Comparison of ENCODE assay signal across 22 mouse cellular contexts in the genomic region with DNA sequence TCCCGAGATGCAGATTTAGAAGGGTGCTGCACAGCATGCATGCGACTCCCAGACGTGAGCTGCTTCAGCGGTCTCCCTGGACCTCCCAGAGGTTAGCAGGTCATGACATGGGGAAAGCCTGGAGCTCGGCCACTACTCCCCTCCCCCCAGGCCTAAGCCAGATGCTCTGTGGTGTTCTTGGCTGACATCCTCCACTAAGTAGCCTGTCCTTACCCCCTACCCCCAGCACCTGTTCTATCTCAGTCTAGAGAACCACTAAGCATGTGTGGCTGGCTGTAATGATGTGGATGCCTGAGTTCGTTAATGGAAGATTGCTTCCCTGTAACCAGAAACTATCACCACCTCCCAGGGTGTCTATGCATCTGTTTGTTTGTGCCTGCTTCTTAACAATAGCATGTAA.
DNase-seq lines count a peak whose midpoint lies in the region; ATAC-seq and TF ChIP-seq lines count a peak whose summit lies in the region.
"Had no signal": no experiment of that assay in that cellular context is flagged by ENCODE, and none has a peak within 500 bp of the region (broad histone marks: within the 10 kb centered on the region; RNA-seq: fewer than 3 reads in every experiment).

No protein-coding gene starts in this region.

- no peak overlapping the region for H3K27ac ChIP-seq in hindbrain, embryonic 15.5 days (replicated peaks)
- H3K27ac ChIP-seq in hindbrain, embryonic 14.5 days, result no peak overlapping the region
- H3K27ac ChIP-seq in gastrocnemius, adult 2 months, result no peak overlapping the region
- H3K27ac ChIP-seq: embryonic facial prominence, embryonic 15.5 days; liver, embryonic 13.5 days; midbrain, embryonic 13.5 days had no signal

- intact Hi-C loops in left cerebral cortex, postnatal 4 days (cut with DNase I), result no loop called here
- intact Hi-C loops in left cerebral cortex, postnatal 14 days (cut with DNase I), result no loop called here
- intact Hi-C loops in gastrocnemius, adult 2 months (cut with DNase I), result no loop called here

- H3K9me3 ChIP-seq in hindbrain, embryonic 15.5 days, result no peaks in the 10 kb centered on the region
- no peaks in the 10 kb centered on the region for H3K9me3 ChIP-seq in hindbrain, embryonic 14.5 days (ENCODE audit: control insufficient read depth, low read length)
- H3K9me3 ChIP-seq: embryonic facial prominence, embryonic 15.5 days; liver, embryonic 13.5 days; midbrain, embryonic 13.5 days had no signal

- 0 out of 2 replicates have a peak, but pooled peaks have one; percentile 33 for ATAC-seq in hindbrain, embryonic 15.5 days (ENCODE audit: low FRiP score, low read depth)
- ATAC-seq in hindbrain, embryonic 14.5 days (ENCODE audit: low FRiP score), result no peak
- ATAC-seq: inflammation-experienced regulatory T-cells, adult 6 months; midbrain, embryonic 13.5 days had no signal

- DNase-seq in hindbrain, embryonic 14.5 days (ENCODE audit: low spot score), result no peak
- DNase-seq in left cerebral cortex, postnatal 4 days, result peak; percentile 41
- no peak for DNase-seq in left cerebral cortex, postnatal 14 days (ENCODE audit: low spot score in 2 of 2)
- peak; percentile 20 for DNase-seq in brain, embryonic 14.5 days (ENCODE audit: low read depth)
- DNase-seq in gastrocnemius, adult 2 months, result no peak
- no peak for DNase-seq in cerebellum, adult 9-10 months
- DNase-seq: adrenal gland, postnatal 10 days; B cell, adult 2 months; gastrocnemius, postnatal 25 days; heart, adult 18-20 months; kidney, adult 18-20 months; kidney, postnatal 14 days; liver, embryonic 13.5 days; lung, adult 2 months; right cerebral cortex, postnatal 25 days; spleen, adult 18-20 months; thymus, postnatal 14 days had no signal

- H3K4me2 ChIP-seq in hindbrain, embryonic 15.5 days, result no peak overlapping the region
- H3K4me2 ChIP-seq in hindbrain, embryonic 14.5 days (replicated peaks), result no peak overlapping the region
- H3K4me2 ChIP-seq: embryonic facial prominence, embryonic 15.5 days; liver, embryonic 13.5 days; midbrain, embryonic 13.5 days had no signal

- H3K27me3 ChIP-seq in hindbrain, embryonic 15.5 days, result no peaks in the 10 kb centered on the region
- H3K27me3 ChIP-seq in hindbrain, embryonic 14.5 days (ENCODE audit: control insufficient read depth, insufficient read depth, low read length), result no peaks in the 10 kb centered on the region
- H3K27me3 ChIP-seq: embryonic facial prominence, embryonic 15.5 days; liver, embryonic 13.5 days; midbrain, embryonic 13.5 days had no signal

- no peak overlapping the region for H3K4me3 ChIP-seq in hindbrain, embryonic 15.5 days
- H3K4me3 ChIP-seq in hindbrain, embryonic 14.5 days (replicated peaks; ENCODE audit: low read length), result no peak overlapping the region
- no peak overlapping the region for H3K4me3 ChIP-seq in gastrocnemius, adult 2 months
- H3K4me3 ChIP-seq: embryonic facial prominence, embryonic 15.5 days; liver, embryonic 13.5 days; midbrain, embryonic 13.5 days had no signal

- no peak for TF ChIP-seq POLR2A in brain, embryonic 14.5 days (IDR thresholded peaks at IDR 0.05; ENCODE audit: borderline replicate concordance, extremely low read depth, insufficient read depth, insufficient read length, poor library complexity, severe bottlenecking)

- peaks cover 32% of the 10 kb centered on the region for H3K4me1 ChIP-seq in hindbrain, embryonic 15.5 days (replicated peaks)
- peaks cover 2% of the 10 kb centered on the region; the same call in 1 of the 2 replicates for H3K4me1 ChIP-seq in hindbrain, embryonic 14.5 days (replicated peaks; ENCODE audit: control insufficient read depth, insufficient read depth, low read length)
- H3K4me1 ChIP-seq: liver, embryonic 13.5 days had no signal

- TF ChIP-seq CTCF in brain, embryonic 14.5 days (IDR thresholded peaks at IDR 0.05; ENCODE audit: borderline replicate concordance, extremely low read depth, insufficient read depth, insufficient read length), result no peak
- no peak for TF ChIP-seq CTCF in gastrocnemius, adult 2 months (IDR thresholded peaks at IDR 0.05)

- no peaks in the 10 kb centered on the region for H3K36me3 ChIP-seq in hindbrain, embryonic 15.5 days
- H3K36me3 ChIP-seq in hindbrain, embryonic 14.5 days (replicated peaks; ENCODE audit: control insufficient read depth, insufficient read depth), result peaks cover 7% of the 10 kb centered on the region; the same call in 1 of the 2 replicates
- H3K36me3 ChIP-seq: embryonic facial prominence, embryonic 15.5 days; liver, embryonic 13.5 days had no signal

- WGBS in hindbrain, embryonic 15.5 days, result 46% methylated on average over 6 of the region's 6 CpGs
- 49% methylated on average over 6 of the region's 6 CpGs for WGBS in hindbrain, embryonic 14.5 days

- no peak overlapping the region for H3K9ac ChIP-seq in hindbrain, embryonic 15.5 days
- H3K9ac ChIP-seq in hindbrain, embryonic 14.5 days, result no peak overlapping the region
- H3K9ac ChIP-seq: embryonic facial prominence, embryonic 15.5 days; forebrain, postnatal 0 days; liver, embryonic 13.5 days; midbrain, embryonic 13.5 days had no signal

Comparison
In these comparisons a context has a peak if more than half of its experiments do, and no peak if none do; other contexts are left out.
1. DNase-seq: peak in left cerebral cortex, postnatal 4 days (single experiment) and brain, embryonic 14.5 days (single experiment); none in hindbrain, embryonic 14.5 days (single experiment), left cerebral cortex, postnatal 14 days (0 of 2), gastrocnemius, adult 2 months (single experiment) and cerebellum, adult 9-10 months (single experiment).